Mouse (Mus musculus): ENCODE measurements around the gene Tmem138. TPM values are rescaled to one million over a fixed set of nuclear protein-coding genes. Genes with fewer than 3 reads are reported as not detected.

The Tmem138 gene
- polyA plus RNA-seq, 1 experiment: 39.2 TPM

GRCm38 (mm10) chr19:10598188-10598587, 21.0 kb upstream of the Tmem138 start:
- H3K27me3 ChIP-seq (ENCODE audit: control insufficient read depth, insufficient read depth, insufficient read length): no peaks in the 10 kb centered on the region
- no peaks in the 10 kb centered on the region for H3K79me2 ChIP-seq (ENCODE audit: control insufficient read depth, insufficient read depth)
- H3K36me3 ChIP-seq (ENCODE audit: control insufficient read depth, insufficient read depth): peaks cover 38% of the 10 kb centered on the region
- H3K4me3 ChIP-seq (ENCODE audit: insufficient read depth, poor library complexity, severe bottlenecking): no peak overlapping the region
- no peak overlapping the region for H3ac ChIP-seq (ENCODE audit: control insufficient read depth, insufficient read length, low read depth)
- TF ChIP-seq MYOD1 (IDR thresholded peaks at IDR 0.05; ENCODE audit: control insufficient read depth, insufficient read length, low read depth) (no peak), MYOG (IDR thresholded peaks at IDR 0.05; ENCODE audit: control insufficient read depth, extremely low read depth, insufficient read length) (no peak), CTCF (IDR thresholded peaks at IDR 0.05; ENCODE audit: control insufficient read depth, insufficient read depth, insufficient read length) (no peak), FOSL1 (IDR thresholded peaks at IDR 0.05; ENCODE audit: insufficient read depth, low read length, poor library complexity, severe bottlenecking) (no peak), CEBPB (IDR thresholded peaks at IDR 0.05; ENCODE audit: low read depth) (no peak), MAX (IDR thresholded peaks at IDR 0.05) (no peak), USF1 (IDR thresholded peaks at IDR 0.05; ENCODE audit: low read depth) (no peak)
- H3K79me3 ChIP-seq (ENCODE audit: low read depth): no peaks in the 10 kb centered on the region

- Histone ChIP-seq H3K79me3 (ENCODE audit: low read depth) (no peaks in the 10 kb centered on the region), H3K36me3 (ENCODE audit: control insufficient read depth, insufficient read depth) (peaks cover 54% of the 10 kb centered on the region), H3ac (ENCODE audit: control insufficient read depth, insufficient read length, low read depth) (no peak overlapping the region), H3K4me3 (ENCODE audit: insufficient read depth, poor library complexity, severe bottlenecking) (no peak overlapping the region), H3K79me2 (ENCODE audit: control insufficient read depth, insufficient read depth) (no peaks in the 10 kb centered on the region), H3K27me3 (ENCODE audit: control insufficient read depth, insufficient read depth, insufficient read length) (no peaks in the 10 kb centered on the region)
- TF ChIP-seq MYOD1 (IDR thresholded peaks at IDR 0.05; ENCODE audit: control insufficient read depth, insufficient read length, low read depth): no peak
- TF ChIP-seq CTCF (IDR thresholded peaks at IDR 0.05; ENCODE audit: control insufficient read depth, insufficient read depth, insufficient read length): no peak
- TF ChIP-seq USF1 (IDR thresholded peaks at IDR 0.05; ENCODE audit: low read depth): no peak
- TF ChIP-seq MYOG (IDR thresholded peaks at IDR 0.05; ENCODE audit: control insufficient read depth, extremely low read depth, insufficient read length): no peak
Observed at GRCm38 (mm10) chr19:10591659-10592377, 14.7 kb upstream of the Tmem138 start.

- Histone ChIP-seq H3K36me3 (ENCODE audit: control insufficient read depth, insufficient read depth) (peaks cover 41% of the 10 kb centered on the region), H3K27me3 (ENCODE audit: control insufficient read depth, insufficient read depth, insufficient read length) (no peaks in the 10 kb centered on the region), H3ac (ENCODE audit: control insufficient read depth, insufficient read length, low read depth) (no peak overlapping the region), H3K79me3 (ENCODE audit: low read depth) (no peaks in the 10 kb centered on the region), H3K4me3 (ENCODE audit: insufficient read depth, poor library complexity, severe bottlenecking) (no peak overlapping the region), H3K79me2 (ENCODE audit: control insufficient read depth, insufficient read depth) (no peaks in the 10 kb centered on the region)
- TF ChIP-seq USF1 (IDR thresholded peaks at IDR 0.05; ENCODE audit: low read depth) (no peak), CEBPB (IDR thresholded peaks at IDR 0.05; ENCODE audit: low read depth) (no peak), CTCF (IDR thresholded peaks at IDR 0.05; ENCODE audit: control insufficient read depth, insufficient read depth, insufficient read length) (no peak)
Observed at GRCm38 (mm10) chr19:10590301-10590700, 13.1 kb upstream of the Tmem138 start.

DNA sequence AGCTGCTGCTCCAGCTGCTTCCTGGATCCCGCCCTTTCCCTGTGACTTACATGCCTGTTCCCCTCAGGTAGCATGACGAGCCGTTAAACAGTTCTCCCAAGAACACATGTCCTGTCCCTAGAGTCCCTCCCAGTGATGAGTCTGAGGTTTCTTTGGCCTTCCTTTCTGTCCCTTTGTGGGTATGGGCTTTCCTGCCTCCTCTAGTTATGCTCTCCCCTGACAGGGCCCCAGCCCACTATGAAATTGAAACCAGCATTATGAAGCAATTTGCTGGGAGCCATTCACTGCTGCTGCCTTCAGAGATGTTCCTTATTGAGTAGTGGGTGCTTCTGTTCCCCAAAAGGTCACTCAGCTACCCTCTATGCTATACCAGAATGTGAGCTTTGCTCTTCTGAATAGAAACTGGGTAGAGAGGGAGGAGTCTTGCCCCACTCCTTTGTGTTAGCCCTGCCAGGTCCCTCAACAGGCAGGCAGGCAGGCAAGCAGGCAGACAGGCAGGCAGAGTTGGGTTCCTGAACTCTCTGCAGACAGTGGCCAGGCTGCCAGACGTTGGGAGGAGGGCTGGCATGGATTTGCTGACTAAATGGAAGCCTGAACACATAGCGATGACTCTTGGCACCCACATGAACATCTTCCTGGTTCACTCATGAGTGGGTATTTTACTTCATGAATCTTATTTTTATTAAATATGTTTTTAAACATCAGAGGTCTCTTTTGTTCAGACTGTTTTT, 12.1 kb upstream of the Tmem138 start:
- no peaks in the 10 kb centered on the region for H3K27me3 ChIP-seq (ENCODE audit: control insufficient read depth, insufficient read depth, insufficient read length)
- H3K36me3 ChIP-seq (ENCODE audit: control insufficient read depth, insufficient read depth): peaks cover 40% of the 10 kb centered on the region
- H3ac ChIP-seq (ENCODE audit: control insufficient read depth, insufficient read length, low read depth): no peak overlapping the region
- H3K79me2 ChIP-seq (ENCODE audit: control insufficient read depth, insufficient read depth): no peaks in the 10 kb centered on the region
- no peaks in the 10 kb centered on the region for H3K79me3 ChIP-seq (ENCODE audit: low read depth)
- H3K4me3 ChIP-seq (ENCODE audit: insufficient read depth, poor library complexity, severe bottlenecking): no peak overlapping the region
- TF ChIP-seq CEBPB (IDR thresholded peaks at IDR 0.05; ENCODE audit: low read depth): no peak
- no peak for TF ChIP-seq MAX (IDR thresholded peaks at IDR 0.05)
- no peak for TF ChIP-seq MYOD1 (IDR thresholded peaks at IDR 0.05; ENCODE audit: control insufficient read depth, insufficient read length, low read depth)
- no peak for TF ChIP-seq FOSL1 (IDR thresholded peaks at IDR 0.05; ENCODE audit: insufficient read depth, low read length, poor library complexity, severe bottlenecking)
- TF ChIP-seq CTCF (IDR thresholded peaks at IDR 0.05; ENCODE audit: control insufficient read depth, insufficient read depth, insufficient read length): no peak
- TF ChIP-seq USF1 (IDR thresholded peaks at IDR 0.05; ENCODE audit: low read depth): no peak
- TF ChIP-seq MYOG (IDR thresholded peaks at IDR 0.05; ENCODE audit: control insufficient read depth, extremely low read depth, insufficient read length): no peak

DNA sequence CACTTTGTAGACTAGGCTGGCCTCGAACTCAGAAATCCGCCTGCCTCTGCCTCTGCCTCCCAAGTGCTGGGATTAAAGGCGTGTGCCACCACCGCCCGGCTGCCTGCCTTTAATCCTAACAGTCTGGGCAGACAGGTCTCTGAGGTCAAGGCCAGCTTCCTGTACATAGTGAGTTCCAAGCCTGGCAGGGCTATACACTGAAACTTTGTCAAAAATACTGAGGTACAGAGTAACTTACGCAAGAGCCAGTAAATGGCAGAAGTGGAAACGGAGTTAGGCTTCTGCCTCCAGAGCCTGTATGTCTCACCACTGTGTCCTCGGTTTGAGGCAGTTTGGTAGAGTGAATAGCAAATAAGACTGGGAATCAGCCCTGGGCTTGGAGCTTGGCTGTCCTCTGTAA, 10.1 kb upstream of the Tmem138 start:
- Histone ChIP-seq H3K79me2 (ENCODE audit: control insufficient read depth, insufficient read depth) (no peaks in the 10 kb centered on the region), H3K79me3 (ENCODE audit: low read depth) (no peaks in the 10 kb centered on the region), H3K36me3 (ENCODE audit: control insufficient read depth, insufficient read depth) (peaks cover 33% of the 10 kb centered on the region), H3K27me3 (ENCODE audit: control insufficient read depth, insufficient read depth, insufficient read length) (no peaks in the 10 kb centered on the region), H3K4me3 (ENCODE audit: insufficient read depth, poor library complexity, severe bottlenecking) (no peak overlapping the region), H3ac (ENCODE audit: control insufficient read depth, insufficient read length, low read depth) (no peak overlapping the region)
- no peak for TF ChIP-seq FOSL1 (IDR thresholded peaks at IDR 0.05; ENCODE audit: insufficient read depth, low read length, poor library complexity, severe bottlenecking)
- no peak for TF ChIP-seq MAX (IDR thresholded peaks at IDR 0.05)
- TF ChIP-seq CEBPB (IDR thresholded peaks at IDR 0.05; ENCODE audit: low read depth): no peak
- no peak for TF ChIP-seq MYOG (IDR thresholded peaks at IDR 0.05; ENCODE audit: control insufficient read depth, extremely low read depth, insufficient read length)
- no peak for TF ChIP-seq MYOD1 (IDR thresholded peaks at IDR 0.05; ENCODE audit: control insufficient read depth, insufficient read length, low read depth)
- TF ChIP-seq CTCF (IDR thresholded peaks at IDR 0.05; ENCODE audit: control insufficient read depth, insufficient read depth, insufficient read length): no peak
- no peak for TF ChIP-seq USF1 (IDR thresholded peaks at IDR 0.05; ENCODE audit: low read depth)
